Mouse (Mus musculus) G1E (cell line): ENCODE measurements around the gene Prkar2a.

Experiments used
- CTCF ChIP-seq: IDR thresholded peaks from 2 replicates; pipeline ENCODE4 v1.5.1; 2012; ENCODE audit warnings: low read depth, low read length, inconsistent platforms, mixed read lengths
- GATA1 ChIP-seq: IDR thresholded peaks from 2 replicates; pipeline ENCODE4 v1.6.1; 2012; ENCODE audit warnings: borderline replicate concordance, low read length, inconsistent platforms, mixed read lengths
- POLR2AphosphoS5 ChIP-seq: IDR thresholded peaks from 2 replicates; pipeline ENCODE4 v1.6.1; 2012; ENCODE audit warnings: low read depth, low read length, inconsistent platforms; ENCODE audit not compliant: insufficient replicate concordance

DNA sequence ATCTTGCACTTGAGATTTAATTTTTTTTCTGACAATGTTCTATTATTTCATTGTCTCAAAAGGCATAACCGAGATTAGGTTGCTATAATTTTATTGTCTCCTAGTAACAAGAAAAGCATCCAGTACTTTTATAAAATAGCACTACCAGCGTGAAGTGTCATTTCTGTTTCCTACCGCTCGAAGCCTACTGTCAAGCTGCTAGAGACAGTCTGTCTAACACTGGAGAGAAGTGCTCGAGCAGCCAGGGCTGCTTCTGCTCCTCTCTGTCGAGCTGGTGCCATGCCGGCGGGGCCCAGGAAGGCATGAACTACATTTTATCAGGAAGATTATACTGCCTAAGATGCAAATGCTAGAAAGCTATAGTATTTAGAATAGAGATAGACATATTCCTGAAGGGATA, 19.7 kb downstream of the Prkar2a start:
- no peak for TF ChIP-seq CTCF
- no peak for TF ChIP-seq POLR2AphosphoS5
- no peak for TF ChIP-seq GATA1
